Mouse (Mus musculus) liver, postnatal 0 days (tissue): ENCODE data around the gene Aimp1. TPM values are rescaled to one million over a fixed set of nuclear protein-coding genes. Genes with fewer than 3 reads are reported as not detected.

Source experiments
- ATAC-seq: fragments of 200-750 bp; cut with Nextera tagmentation; 2 replicates; pipeline ENCODE4 v1.8.0; 2017; ENCODE audit warnings: mild to moderate bottlenecking, moderate library complexity
- DNase-seq: peaks from one replicate; pipeline ENCODE4 v3.0.0-alpha.2; 2016
- H3K27ac ChIP-seq: fragments of 300-500 bp; sonication (generic); 2 replicates; pipeline ENCODE4 v1.5.1; 2014; ENCODE audit warnings: antibody characterized with exemption, moderate library complexity, mild to moderate bottlenecking, low read depth
- H3K27me3 ChIP-seq: fragments of 300-500 bp; sonication (generic); 2 replicates; pipeline ENCODE4 v1.6.1; 2014; ENCODE audit warnings: low read length, control low read depth, mixed read lengths; ENCODE audit not compliant: insufficient read depth
- H3K36me3 ChIP-seq: fragments of 300-500 bp; sonication (generic); replicated peaks from 2 replicates; pipeline ENCODE4 v1.6.1; 2014; ENCODE audit warnings: mild to moderate bottlenecking, control low read depth, low read length, moderate library complexity, mixed read lengths; ENCODE audit not compliant: insufficient read depth
- H3K4me1 ChIP-seq: fragments of 300-500 bp; sonication (generic); 2 replicates; pipeline ENCODE4 v1.6.1; 2014; ENCODE audit warnings: antibody characterized with exemption, mild to moderate bottlenecking, control low read depth; ENCODE audit not compliant: insufficient read depth
- H3K4me2 ChIP-seq: fragments of 300-500 bp; sonication (generic); 2 replicates; pipeline ENCODE4 v1.6.1; 2014; ENCODE audit warnings: low read depth, mild to moderate bottlenecking, low read length, moderate library complexity, mixed read lengths
- H3K4me3 ChIP-seq: fragments of 300-500 bp; sonication (generic); 2 replicates; pipeline ENCODE4 v1.5.1; 2014; ENCODE audit warnings: low read depth, low read length
- H3K9ac ChIP-seq: fragments of 300-500 bp; sonication (generic); replicated peaks from 2 replicates; pipeline ENCODE4 v1.6.1; 2014; ENCODE audit warnings: mild to moderate bottlenecking, moderate library complexity
- H3K9me3 ChIP-seq: fragments of 300-500 bp; sonication (generic); 2 replicates; pipeline ENCODE4 v1.6.1; 2016; ENCODE audit warnings: mild to moderate bottlenecking, control low read depth, low read length, mixed read lengths
- CTCF ChIP-seq: sonication (generic); IDR thresholded peaks from 2 replicates; pipeline ENCODE4 v1.5.1; 2016; ENCODE audit warnings: antibody characterized with exemption, low read depth
- EP300 ChIP-seq: IDR thresholded peaks from 2 replicates; pipeline ENCODE4 v1.6.1; 2016; ENCODE audit warnings: antibody characterized with exemption, low read depth, mild to moderate bottlenecking
- WGBS: fragments of 180-500 bp; shearing (Covaris S2); extraction: QIAGEN DNeasy Blood & Tissue Kit; methylation state at CpG from one replicate; pipeline ENCODE4 v1.1.7; 2014; ENCODE audit not compliant: insufficient replicate concordance; 5-methylcytosine and 5-hydroxymethylcytosine counted together
- polyA plus RNA-seq: library from polyadenylated mRNA; unstranded; fragments of >200 nt; fragmentation: Nextera tagmentation; extraction: Ambion mirVana; gene quantifications from 2 replicates; pipeline ENCODE4 v1.2.1, GENCODE M21; 2015

Gene Aimp1
- polyA plus RNA-seq, 1 experiment from 2014 or later, result 28.2 TPM

DNA sequence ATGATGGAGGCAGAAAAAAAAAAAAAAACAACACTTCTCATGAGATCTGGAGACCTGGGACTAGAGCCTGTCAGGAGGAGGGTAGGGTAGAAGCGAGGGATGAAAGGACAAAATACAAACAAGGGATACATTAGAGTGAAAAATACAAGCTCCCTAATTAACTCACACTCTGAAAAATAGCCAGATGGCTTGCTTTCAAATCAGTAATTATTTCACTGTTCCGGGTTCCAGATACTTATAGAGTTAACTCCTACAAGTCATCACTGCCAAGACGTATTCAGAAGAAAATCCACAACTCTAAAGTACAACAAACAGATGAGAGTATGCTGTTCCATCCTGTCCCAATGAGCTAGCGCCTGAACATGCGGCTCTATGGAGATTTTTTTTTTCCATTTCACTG, 34.0 kb downstream of the Aimp1 start:
- 80% methylated on average over 5 of the region's 5 CpGs for WGBS
- ATAC-seq (no peak), DNase-seq (no peak)
- Histone ChIP-seq H3K27ac (no peak overlapping the region), H3K27me3 (no peaks in the 10 kb centered on the region), H3K4me2 (no peak overlapping the region), H3K9me3 (no peaks in the 10 kb centered on the region), H3K36me3 (no peaks in the 10 kb centered on the region), H3K9ac (no peak overlapping the region), H3K4me3 (no peak overlapping the region), H3K4me1 (no peaks in the 10 kb centered on the region)
- TF ChIP-seq CTCF (no peak), EP300 (no peak)

DNA sequence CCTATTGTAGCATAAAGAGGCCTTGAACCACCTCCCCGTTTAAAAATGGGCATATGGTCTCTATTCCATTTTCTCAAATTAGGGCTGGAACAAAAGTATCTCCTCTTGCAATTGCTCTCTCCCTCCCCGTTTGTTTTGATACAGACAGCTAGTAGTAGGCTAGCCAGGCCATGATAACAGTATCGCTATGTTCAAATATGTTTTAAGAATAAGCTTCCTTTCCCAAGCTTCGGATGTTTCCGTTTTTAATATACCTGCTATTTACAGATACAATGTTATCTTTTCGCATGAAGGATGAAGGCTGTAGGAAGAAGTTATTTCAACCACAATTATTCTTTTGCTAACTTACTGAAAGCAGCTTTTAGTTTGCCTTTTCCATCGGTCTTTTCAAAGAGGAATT, 34.8 kb downstream of the Aimp1 start:
- Histone ChIP-seq H3K4me3 (no peak overlapping the region), H3K4me2 (no peak overlapping the region), H3K27me3 (no peaks in the 10 kb centered on the region), H3K4me1 (no peaks in the 10 kb centered on the region), H3K9me3 (no peaks in the 10 kb centered on the region), H3K27ac (no peak overlapping the region), H3K9ac (no peak overlapping the region), H3K36me3 (no peaks in the 10 kb centered on the region)
- ATAC-seq (no peak), DNase-seq (no peak)
- 70% methylated on average over 7 of the region's 7 CpGs for WGBS
- no peak for TF ChIP-seq CTCF
- TF ChIP-seq EP300, result no peak

- no peak overlapping the region for H3K4me2 ChIP-seq
- H3K9ac ChIP-seq, result no peak overlapping the region
- no peaks in the 10 kb centered on the region for H3K27me3 ChIP-seq
- H3K4me3 ChIP-seq, result no peak overlapping the region
- no peak for TF ChIP-seq EP300
- no peak for TF ChIP-seq CTCF
- H3K36me3 ChIP-seq, result no peaks in the 10 kb centered on the region
- WGBS, result 38% methylated on average over 1 of the region's 1 CpGs
- H3K4me1 ChIP-seq, result no peaks in the 10 kb centered on the region; the same call in 1 of the 2 replicates
- no peak for ATAC-seq
- H3K9me3 ChIP-seq, result no peaks in the 10 kb centered on the region
- no peak overlapping the region for H3K27ac ChIP-seq
- DNase-seq, result no peak
These were observed 37.4 kb downstream of the Aimp1 start for GRCm38 (mm10) chr3:132646814-132647213.

DNA sequence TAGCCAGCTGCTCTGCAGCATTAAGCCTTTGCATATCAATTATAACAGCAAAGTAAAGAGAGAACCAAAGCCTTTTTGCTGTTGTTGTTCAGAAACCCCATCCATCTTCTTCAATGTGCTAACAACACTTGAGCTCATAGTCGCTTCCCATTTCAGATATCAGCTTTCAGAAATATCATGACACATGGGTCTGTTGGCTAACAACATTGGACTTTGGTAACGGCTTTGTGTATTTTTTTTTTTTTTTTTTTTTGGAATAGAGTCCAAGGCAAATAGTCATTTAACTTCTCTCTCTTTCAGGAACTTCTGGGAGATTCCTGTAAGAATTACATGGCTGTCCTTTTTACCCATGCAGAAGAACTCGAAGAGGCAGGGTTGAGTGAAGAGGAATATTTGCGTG, 40.1 kb downstream of the Aimp1 start:
- DNase-seq (no peak), ATAC-seq (no peak)
- no peak overlapping the region for H3K4me2 ChIP-seq
- H3K4me1 ChIP-seq, result no peaks in the 10 kb centered on the region; the same call in 1 of the 2 replicates
- WGBS, result 61% methylated on average over 4 of the region's 4 CpGs
- H3K27ac ChIP-seq, result no peak overlapping the region
- H3K36me3 ChIP-seq, result no peaks in the 10 kb centered on the region
- H3K27me3 ChIP-seq, result no peaks in the 10 kb centered on the region
- H3K4me3 ChIP-seq, result no peak overlapping the region
- TF ChIP-seq CTCF (no peak), EP300 (no peak)
- H3K9ac ChIP-seq, result no peak overlapping the region
- no peaks in the 10 kb centered on the region for H3K9me3 ChIP-seq

GRCm38 (mm10) chr3:132637080-132637479, 47.1 kb downstream of the Aimp1 start:
- Histone ChIP-seq H3K36me3 (no peaks in the 10 kb centered on the region), H3K9ac (no peak overlapping the region), H3K4me1 (no peaks in the 10 kb centered on the region), H3K27me3 (no peaks in the 10 kb centered on the region), H3K27ac (no peak overlapping the region), H3K9me3 (no peaks in the 10 kb centered on the region), H3K4me3 (no peak overlapping the region), H3K4me2 (no peak overlapping the region)
- WGBS, result 74% methylated on average over 3 of the region's 3 CpGs
- DNase-seq (no peak), ATAC-seq (no peak)
- TF ChIP-seq EP300 (no peak), CTCF (no peak)

DNA sequence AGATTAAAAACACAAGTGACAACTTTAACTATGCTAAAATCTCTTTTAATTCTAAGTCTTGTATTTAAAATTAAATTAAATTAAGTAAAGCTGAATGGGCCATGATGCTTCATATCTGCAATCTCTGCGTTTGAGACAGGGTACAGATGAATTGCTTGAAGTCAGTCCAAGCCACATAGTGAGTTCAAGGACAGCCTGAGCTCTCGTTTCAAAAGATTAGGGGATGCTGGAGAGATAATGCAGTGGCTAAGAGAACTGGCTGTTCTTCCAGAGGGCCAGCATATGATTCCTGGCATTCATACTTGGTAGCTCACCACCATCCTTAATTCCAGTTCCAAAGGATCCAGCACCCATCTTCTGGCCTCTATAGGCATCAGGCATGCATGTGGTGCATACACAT, 50.9 kb downstream of the Aimp1 start:
- H3K4me2 ChIP-seq, result no peak overlapping the region
- no peaks in the 10 kb centered on the region for H3K4me1 ChIP-seq
- WGBS, result 39% methylated on average over 2 of the region's 2 CpGs
- H3K9me3 ChIP-seq, result no peaks in the 10 kb centered on the region
- ATAC-seq (no peak), DNase-seq (no peak)
- TF ChIP-seq CTCF, result no peak
- no peak for TF ChIP-seq EP300
- H3K9ac ChIP-seq, result no peak overlapping the region
- no peak overlapping the region for H3K4me3 ChIP-seq
- no peaks in the 10 kb centered on the region for H3K36me3 ChIP-seq
- no peaks in the 10 kb centered on the region for H3K27me3 ChIP-seq
- no peak overlapping the region for H3K27ac ChIP-seq
